Mouse (Mus musculus): ENCODE data around the gene Bcan. TPM values are rescaled to one million over a fixed set of nuclear protein-coding genes. Genes with fewer than 3 reads are reported as not detected.

Gene Bcan
- polyA plus RNA-seq, 1 experiment from 2014 or later = 112 TPM

GRCm38 (mm10) chr3:87947056-87947810, 52.8 kb downstream of the Bcan start:
- Histone ChIP-seq H3K4me2 (peak overlapping the region; percentile 59), H3K4me1 (replicated peaks) (peaks cover 51% of the 10 kb centered on the region), H3K27me3 (0 out of 2 replicates have a peak, but pooled peaks cover 2% of the 10 kb centered on the region), H3K27ac (replicated peaks) (no peak overlapping the region), H3K36me3 (no peaks in the 10 kb centered on the region), H3K4me3 (peak overlapping the region; percentile 26), H3K9ac (0 out of 2 replicates have a peak overlapping the region, but pooled peaks have one; percentile 20), H3K9me3 (no peaks in the 10 kb centered on the region)
- ATAC-seq (ENCODE audit: low FRiP score, low read depth) = no peak
- 5% methylated on average over 26 of the region's 26 CpGs for WGBS

DNA sequence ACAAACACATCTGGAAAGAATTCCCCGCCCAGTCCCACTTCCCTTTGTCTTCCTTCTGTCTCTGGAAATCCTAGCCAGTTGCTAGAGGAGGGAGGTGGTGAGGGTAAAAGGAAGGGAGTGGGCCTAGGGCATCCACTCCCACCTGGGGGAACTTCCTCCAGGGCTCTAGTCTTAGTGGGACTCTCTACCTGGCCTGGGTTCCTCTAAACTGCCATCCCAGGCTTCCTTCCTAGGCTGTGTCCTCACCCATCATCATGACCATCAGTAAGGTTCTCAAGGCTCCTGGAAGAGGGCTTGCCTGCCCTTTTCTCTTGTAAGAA, 53.5 kb downstream of the Bcan start:
- Histone ChIP-seq H3K27ac (replicated peaks) (no peak overlapping the region), H3K4me1 (replicated peaks) (peaks cover 46% of the 10 kb centered on the region), H3K9ac (no peak overlapping the region)

GRCm38 (mm10) chr3:87945781-87946540, 54.1 kb downstream of the Bcan start:
- H3K36me3 ChIP-seq = peaks cover 11% of the 10 kb centered on the region
- no peaks in the 10 kb centered on the region for H3K27me3 ChIP-seq
- WGBS = 20% methylated on average over 12 of the region's 12 CpGs
- no peak overlapping the region for H3K9ac ChIP-seq
- ATAC-seq (ENCODE audit: low FRiP score, low read depth) = no peak
- H3K4me3 ChIP-seq = no peak overlapping the region
- no peak overlapping the region for H3K4me2 ChIP-seq
- H3K27ac ChIP-seq (replicated peaks) = no peak overlapping the region
- H3K4me1 ChIP-seq (replicated peaks) = peaks cover 46% of the 10 kb centered on the region
- no peaks in the 10 kb centered on the region for H3K9me3 ChIP-seq

More for the DNA sequence above, 53.5 kb downstream of the Bcan start:
- no peak overlapping the region for H3K4me2 ChIP-seq
- H3K9me3 ChIP-seq = no peaks in the 10 kb centered on the region
- H3K27me3 ChIP-seq = 0 out of 2 replicates have a peak, but pooled peaks cover under 1% of the 10 kb centered on the region
- 43% methylated on average over 1 of the region's 1 CpGs for WGBS
- ATAC-seq (ENCODE audit: low FRiP score, low read depth) = no peak
- H3K36me3 ChIP-seq = peaks cover 6% of the 10 kb centered on the region; the same call in 1 of the 2 replicates
- H3K4me3 ChIP-seq = no peak overlapping the region

DNA sequence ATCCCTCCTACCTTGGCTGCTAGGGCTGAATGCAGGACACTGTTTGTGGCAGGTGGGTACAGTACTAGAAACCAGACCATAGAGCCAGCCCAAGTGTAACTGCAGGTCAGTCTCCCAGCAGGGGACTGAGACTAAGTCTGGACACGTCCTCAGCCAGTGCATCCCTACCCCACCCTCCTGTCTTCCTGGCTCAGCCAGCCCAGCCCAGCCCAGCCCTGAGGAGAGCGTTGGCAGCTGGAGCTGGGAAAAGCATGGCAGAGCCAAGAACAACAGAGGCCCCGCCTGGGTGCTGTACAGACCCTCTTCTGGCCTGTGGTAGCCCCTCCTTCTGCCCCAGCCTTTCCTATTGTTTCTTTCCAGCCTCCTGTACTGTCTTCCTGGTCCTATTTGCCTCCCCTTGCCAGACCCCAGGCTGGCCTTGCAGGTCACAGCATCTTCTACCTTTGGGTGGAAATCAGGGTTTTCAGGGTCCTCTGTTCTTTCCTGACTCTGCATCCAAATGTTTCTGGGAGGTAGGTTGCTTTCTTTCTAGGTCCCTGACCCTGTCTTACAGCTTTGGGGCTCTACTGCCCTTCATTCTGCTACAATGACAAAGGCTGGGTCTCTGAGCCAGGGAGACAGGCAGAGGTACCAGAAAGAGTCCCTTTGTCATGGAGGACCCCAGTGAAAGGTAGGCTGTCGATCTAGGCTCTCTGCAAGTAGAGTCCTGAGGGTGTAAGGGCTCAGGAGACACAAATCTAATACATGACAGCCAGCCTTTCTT, 55.0 kb downstream of the Bcan start:
- 10% methylated on average over 4 of the region's 4 CpGs for WGBS
- no peak overlapping the region for H3K4me3 ChIP-seq
- no peak overlapping the region for H3K9ac ChIP-seq
- ATAC-seq (ENCODE audit: low FRiP score, low read depth) = peak; percentile 61
- H3K4me1 ChIP-seq (replicated peaks) = peaks cover 42% of the 10 kb centered on the region
- H3K4me2 ChIP-seq = no peak overlapping the region
- no peak overlapping the region for H3K27ac ChIP-seq (replicated peaks)
- H3K27me3 ChIP-seq = no peaks in the 10 kb centered on the region
- H3K36me3 ChIP-seq = peaks cover 19% of the 10 kb centered on the region
- no peaks in the 10 kb centered on the region for H3K9me3 ChIP-seq

DNA sequence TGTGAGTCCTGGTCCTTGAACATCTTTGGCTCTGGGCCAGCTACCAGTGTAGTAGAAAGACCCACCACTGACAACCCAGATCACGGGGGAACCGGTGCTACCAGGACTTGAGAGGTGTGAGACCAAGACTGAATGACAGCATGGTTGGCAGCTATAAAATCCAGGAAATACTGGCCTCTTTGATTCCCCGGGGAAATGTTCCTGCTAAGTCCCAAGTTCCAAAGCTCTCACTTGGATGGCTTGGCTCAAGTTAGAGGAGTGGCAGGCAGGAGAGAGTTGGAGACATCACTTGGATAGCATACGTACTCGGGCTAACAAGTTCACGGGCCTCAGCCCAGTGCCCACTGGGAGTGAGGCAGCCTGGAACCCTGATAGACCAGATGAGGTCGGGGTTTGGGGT, 56.4 kb downstream of the Bcan start:
- no peak overlapping the region for H3K9ac ChIP-seq
- H3K4me2 ChIP-seq = no peak overlapping the region
- H3K4me3 ChIP-seq = no peak overlapping the region
- no peak overlapping the region for H3K27ac ChIP-seq (replicated peaks)
- H3K4me1 ChIP-seq (replicated peaks) = peaks cover 31% of the 10 kb centered on the region
- 85% methylated on average over 7 of the region's 7 CpGs for WGBS
- H3K27me3 ChIP-seq = no peaks in the 10 kb centered on the region
- no peak for ATAC-seq (ENCODE audit: low FRiP score, low read depth)
- H3K36me3 ChIP-seq = peaks cover 33% of the 10 kb centered on the region
- H3K9me3 ChIP-seq = no peaks in the 10 kb centered on the region

DNA sequence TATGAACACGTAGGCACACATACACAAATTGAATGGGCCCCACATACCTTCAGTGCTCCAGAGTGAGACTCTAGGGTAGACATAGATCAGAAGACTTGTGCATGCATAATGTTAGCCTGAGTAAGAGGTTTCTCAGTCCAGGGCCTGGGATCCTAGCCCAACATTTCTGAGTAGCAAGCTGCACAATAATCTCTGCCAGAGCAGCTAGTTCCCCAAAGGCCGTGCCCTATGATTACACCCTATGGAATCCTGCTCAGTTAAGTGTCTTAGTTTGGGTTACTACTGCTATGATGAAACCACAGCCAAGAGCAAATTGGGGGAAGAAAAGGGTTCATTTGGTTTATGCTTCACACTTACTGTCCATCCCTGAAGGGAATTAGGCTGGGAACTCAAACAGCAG, 57.6 kb downstream of the Bcan start:
- Histone ChIP-seq H3K9ac (no peak overlapping the region), H3K4me3 (no peak overlapping the region), H3K4me1 (replicated peaks) (peaks cover 20% of the 10 kb centered on the region), H3K36me3 (peaks cover 36% of the 10 kb centered on the region), H3K27ac (replicated peaks) (no peak overlapping the region), H3K4me2 (no peak overlapping the region), H3K9me3 (no peaks in the 10 kb centered on the region), H3K27me3 (no peaks in the 10 kb centered on the region)
- WGBS = 93% methylated on average over 2 of the region's 2 CpGs
- ATAC-seq (ENCODE audit: low FRiP score, low read depth) = no peak

DNA sequence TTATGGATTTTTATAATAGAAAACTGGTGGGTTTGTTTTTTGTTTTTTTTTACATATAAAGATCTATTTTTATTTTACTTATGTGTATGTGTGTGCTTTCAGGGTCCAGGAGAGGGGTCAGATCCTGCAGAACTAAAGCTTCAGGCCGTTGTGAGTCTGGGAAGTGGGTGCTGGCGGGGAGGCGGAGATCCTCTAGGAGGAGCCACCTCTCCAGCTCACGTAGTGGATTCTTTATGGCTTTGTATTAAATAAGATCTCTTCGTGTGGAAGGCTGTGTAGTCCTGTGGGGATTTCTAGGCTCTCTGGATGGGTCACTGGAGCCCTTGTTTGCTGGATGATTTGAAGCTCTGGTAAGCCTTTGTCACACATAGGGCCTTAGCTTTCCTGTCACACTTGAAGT, 59.4 kb downstream of the Bcan start:
- H3K27ac ChIP-seq (replicated peaks) = no peak overlapping the region
- H3K9me3 ChIP-seq = no peaks in the 10 kb centered on the region
- no peak overlapping the region for H3K9ac ChIP-seq
- 59% methylated on average over 5 of the region's 5 CpGs for WGBS
- no peak overlapping the region for H3K4me2 ChIP-seq
- no peak overlapping the region for H3K4me3 ChIP-seq
- peaks cover 36% of the 10 kb centered on the region for H3K36me3 ChIP-seq
- H3K4me1 ChIP-seq (replicated peaks) = peaks cover 13% of the 10 kb centered on the region
- H3K27me3 ChIP-seq = no peaks in the 10 kb centered on the region
- no peak for ATAC-seq (ENCODE audit: low FRiP score, low read depth)

Other genes starting within 250 kb of the Bcan start
- gene Ntrk1, start 205.1 kb downstream of the Bcan start, polyA plus RNA-seq (2015; fragmentation: Nextera tagmentation; extraction: Ambion mirVana) = 6.6 and 17.2 TPM in 2 replicates
- gene Insrr, start 203.3 kb downstream of the Bcan start, polyA plus RNA-seq (2015; fragmentation: Nextera tagmentation; extraction: Ambion mirVana) = 0.67 and 1.2 TPM in 2 replicates
- gene Pear1, start 175.9 kb downstream of the Bcan start, polyA plus RNA-seq (2015; fragmentation: Nextera tagmentation; extraction: Ambion mirVana) = 10.3 and 10.9 TPM in 2 replicates
- 0.05 TPM in 1 of 2 replicates, not detected in the other for gene Sh2d2a, start 153.5 kb downstream of the Bcan start, polyA plus RNA-seq (2015; fragmentation: Nextera tagmentation; extraction: Ambion mirVana)
- 15.6 and 18.5 TPM in 2 replicates for gene Prcc, start 114.6 kb downstream of the Bcan start, polyA plus RNA-seq (2015; fragmentation: Nextera tagmentation; extraction: Ambion mirVana)
- gene Hdgf, start 93.9 kb downstream of the Bcan start, polyA plus RNA-seq (2015; fragmentation: Nextera tagmentation; extraction: Ambion mirVana) = 170 and 183 TPM in 2 replicates
- 48.6 and 56.2 TPM in 2 replicates for gene Mrpl24, start 80.7 kb downstream of the Bcan start, polyA plus RNA-seq (2015; fragmentation: Nextera tagmentation; extraction: Ambion mirVana)
- 30.7 and 33.3 TPM in 2 replicates for gene Isg20l2, start 69.9 kb downstream of the Bcan start, polyA plus RNA-seq (2015; fragmentation: Nextera tagmentation; extraction: Ambion mirVana)
- gene Rrnad1, start 69.5 kb downstream of the Bcan start, polyA plus RNA-seq (2015; fragmentation: Nextera tagmentation; extraction: Ambion mirVana) = 20.1 and 20.3 TPM in 2 replicates
- gene Crabp2, start 51.6 kb downstream of the Bcan start, polyA plus RNA-seq (2015; fragmentation: Nextera tagmentation; extraction: Ambion mirVana) = 50.7 and 74.7 TPM in 2 replicates
- 31.8 and 42.1 TPM in 2 replicates for gene Nes, start 29.2 kb downstream of the Bcan start, polyA plus RNA-seq (2015; fragmentation: Nextera tagmentation; extraction: Ambion mirVana)
- 0.87 and 0.95 TPM in 2 replicates for gene Hapln2, start 27.4 kb upstream of the Bcan start, polyA plus RNA-seq (2015; fragmentation: Nextera tagmentation; extraction: Ambion mirVana)
- 36.0 and 36.5 TPM in 2 replicates for gene Gpatch4, start 42.9 kb upstream of the Bcan start, polyA plus RNA-seq (2015; fragmentation: Nextera tagmentation; extraction: Ambion mirVana)
- 153 and 158 TPM in 2 replicates for gene Naxe, start 58.3 kb upstream of the Bcan start, polyA plus RNA-seq (2015; fragmentation: Nextera tagmentation; extraction: Ambion mirVana)
- gene Ttc24, start 78.1 kb upstream of the Bcan start, polyA plus RNA-seq (2015; fragmentation: Nextera tagmentation; extraction: Ambion mirVana) = not detected in 2 replicates
- 3.4 and 4.4 TPM in 2 replicates for gene Iqgap3, start 81.7 kb upstream of the Bcan start, polyA plus RNA-seq (2015; fragmentation: Nextera tagmentation; extraction: Ambion mirVana)
- gene Mef2d, start 142.1 kb upstream of the Bcan start, polyA plus RNA-seq (2015; fragmentation: Nextera tagmentation; extraction: Ambion mirVana) = 19.2 and 23.9 TPM in 2 replicates